Mouse (Mus musculus): ENCODE data around the gene P3h2.

P3h2 gene

GRCm38 (mm10) chr16:26065060-26065459 lies 40.5 kb downstream of the P3h2 start:
- DNase-seq: no peak

GRCm38 (mm10) chr16:26060239-26061085 lies 45.1 kb downstream of the P3h2 start:
- no peak for DNase-seq

- DNase-seq: no peak
These were observed 52.0 kb downstream of the P3h2 start for GRCm38 (mm10) chr16:26053631-26054030.

GRCm38 (mm10) chr16:26049393-26050087 lies 56.0 kb downstream of the P3h2 start:
- no peak for DNase-seq

GRCm38 (mm10) chr16:26047870-26048269 lies 57.7 kb downstream of the P3h2 start:
- DNase-seq: no peak

- DNase-seq: no peak
These were observed 58.2 kb downstream of the P3h2 start for GRCm38 (mm10) chr16:26047396-26047795.

- DNase-seq: no peak
These were observed 63.7 kb downstream of the P3h2 start for GRCm38 (mm10) chr16:26041929-26042303.

- no peak for DNase-seq
These were observed 64.3 kb downstream of the P3h2 start for GRCm38 (mm10) chr16:26041021-26041928.

- no peak for DNase-seq
These were observed 66.3 kb downstream of the P3h2 start for GRCm38 (mm10) chr16:26039320-26039719.

- no peak for DNase-seq
These were observed 70.1 kb downstream of the P3h2 start for GRCm38 (mm10) chr16:26035525-26035924.

- DNase-seq: no peak
These were observed 70.5 kb downstream of the P3h2 start for GRCm38 (mm10) chr16:26035079-26035478.

- peak; percentile 74 to 83 for DNase-seq
These were observed 76.1 kb downstream of the P3h2 start for GRCm38 (mm10) chr16:26029424-26030012.

- DNase-seq: no peak
These were observed 79.2 kb downstream of the P3h2 start for GRCm38 (mm10) chr16:26026416-26026815.

GRCm38 (mm10) chr16:26024543-26024942 lies 81.0 kb downstream of the P3h2 start:
- no peak for DNase-seq

GRCm38 (mm10) chr16:26023352-26023751 lies 82.2 kb downstream of the P3h2 start:
- peak in 1 of 2 experiments; percentile 15 for DNase-seq

- DNase-seq: peak in 1 of 2 experiments; percentile 6
These were observed 83.8 kb downstream of the P3h2 start for GRCm38 (mm10) chr16:26021759-26022158.

GRCm38 (mm10) chr16:26005811-26006210 lies 99.8 kb downstream of the P3h2 start:
- DNase-seq: no peak

- DNase-seq: peak; percentile 79 to 81
These were observed 102.3 kb downstream of the P3h2 start for GRCm38 (mm10) chr16:26003261-26003660.

- peak in 1 of 2 experiments; percentile 14 for DNase-seq
These were observed 102.7 kb downstream of the P3h2 start for GRCm38 (mm10) chr16:26002848-26003247.

GRCm38 (mm10) chr16:25994605-25995004 lies 111.0 kb downstream of the P3h2 start:
- DNase-seq: no peak

GRCm38 (mm10) chr16:25987221-25987620 lies 118.4 kb downstream of the P3h2 start:
- no peak for DNase-seq

- DNase-seq: peak; percentile 40 to 43
These were observed 121.9 kb downstream of the P3h2 start for GRCm38 (mm10) chr16:25983635-25984034.

- no peak for DNase-seq
These were observed 126.5 kb downstream of the P3h2 start for GRCm38 (mm10) chr16:25979037-25979436.
